Mouse (Mus musculus): ENCODE data around the gene Phc1. TPM values are rescaled to one million over a fixed set of nuclear protein-coding genes. Genes with fewer than 3 reads are reported as not detected.

Gene Phc1
- polyA plus RNA-seq, 1 experiment from 2014 or later, result 21.1 TPM

GRCm38 (mm10) chr6:122293796-122294195, 46.6 kb downstream of the Phc1 start:
- no peak overlapping the region for H3K27ac ChIP-seq (ENCODE audit: low read depth, low read length)
- no peak for ATAC-seq
- H3K9me3 ChIP-seq (ENCODE audit: control insufficient read depth, low read length), result no peaks in the 10 kb centered on the region
- no peaks in the 10 kb centered on the region for H3K36me3 ChIP-seq (ENCODE audit: control insufficient read depth, insufficient read depth, low read length)
- no peak overlapping the region for H3K4me2 ChIP-seq (ENCODE audit: low read length)
- H3K27me3 ChIP-seq (replicated peaks; ENCODE audit: control insufficient read depth, insufficient read depth, low read length), result no peaks in the 10 kb centered on the region
- peaks cover 5% of the 10 kb centered on the region; the same call in 1 of the 2 replicates for H3K4me1 ChIP-seq (ENCODE audit: control insufficient read depth, insufficient read depth, low read depth, low read length)
- no peak overlapping the region for H3K4me3 ChIP-seq (ENCODE audit: low read length)
- 92% methylated on average over 9 of the region's 9 CpGs for WGBS
- H3K9ac ChIP-seq (ENCODE audit: low read depth, low read length), result no peak overlapping the region

DNA sequence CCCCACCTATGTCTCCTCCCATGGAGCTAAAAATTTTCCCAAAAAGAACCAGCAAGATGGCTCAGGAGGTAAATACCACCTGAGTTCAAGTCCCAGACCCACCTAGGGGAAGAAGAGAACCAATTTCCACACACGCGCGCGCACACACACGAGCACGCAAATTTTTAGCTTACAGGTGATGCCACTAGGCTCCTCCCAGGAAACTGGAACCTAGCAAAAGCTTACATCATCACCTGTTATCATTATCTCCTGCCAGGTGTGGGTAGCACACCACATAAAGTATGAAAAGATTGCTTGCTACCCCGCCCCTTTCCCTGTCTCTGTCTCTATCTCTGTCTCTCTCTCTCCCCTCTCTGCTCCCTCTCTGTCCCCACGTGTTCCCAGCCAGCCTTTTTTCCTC, 47.2 kb downstream of the Phc1 start:
- ATAC-seq, result no peak
- Histone ChIP-seq H3K4me2 (ENCODE audit: low read length) (no peak overlapping the region), H3K27ac (ENCODE audit: low read depth, low read length) (no peak overlapping the region), H3K4me1 (ENCODE audit: control insufficient read depth, insufficient read depth, low read depth, low read length) (peaks cover 5% of the 10 kb centered on the region; the same call in 1 of the 2 replicates), H3K9me3 (ENCODE audit: control insufficient read depth, low read length) (no peaks in the 10 kb centered on the region), H3K9ac (ENCODE audit: low read depth, low read length) (no peak overlapping the region), H3K4me3 (ENCODE audit: low read length) (no peak overlapping the region), H3K36me3 (ENCODE audit: control insufficient read depth, insufficient read depth, low read length) (no peaks in the 10 kb centered on the region), H3K27me3 (replicated peaks; ENCODE audit: control insufficient read depth, insufficient read depth, low read length) (no peaks in the 10 kb centered on the region)
- 95% methylated on average over 8 of the region's 8 CpGs for WGBS

- Histone ChIP-seq H3K27me3 (replicated peaks; ENCODE audit: control insufficient read depth, insufficient read depth, low read length) (no peaks in the 10 kb centered on the region), H3K36me3 (ENCODE audit: control insufficient read depth, insufficient read depth, low read length) (no peaks in the 10 kb centered on the region), H3K4me2 (ENCODE audit: low read length) (no peak overlapping the region), H3K9me3 (ENCODE audit: control insufficient read depth, low read length) (no peaks in the 10 kb centered on the region), H3K9ac (ENCODE audit: low read depth, low read length) (no peak overlapping the region), H3K27ac (ENCODE audit: low read depth, low read length) (no peak overlapping the region), H3K4me1 (ENCODE audit: control insufficient read depth, insufficient read depth, low read depth, low read length) (peaks cover 5% of the 10 kb centered on the region; the same call in 1 of the 2 replicates), H3K4me3 (ENCODE audit: low read length) (no peak overlapping the region)
- no peak for ATAC-seq
- 62% methylated on average over 2 of the region's 2 CpGs for WGBS
These were observed 48.2 kb downstream of the Phc1 start for GRCm38 (mm10) chr6:122292184-122292583.

GRCm38 (mm10) chr6:122291735-122292134, 48.6 kb downstream of the Phc1 start:
- no peaks in the 10 kb centered on the region for H3K27me3 ChIP-seq (replicated peaks; ENCODE audit: control insufficient read depth, insufficient read depth, low read length)
- H3K4me1 ChIP-seq (ENCODE audit: control insufficient read depth, insufficient read depth, low read depth, low read length), result peaks cover 2% of the 10 kb centered on the region; the same call in 1 of the 2 replicates
- WGBS, result 83% methylated on average over 3 of the region's 3 CpGs
- no peaks in the 10 kb centered on the region for H3K36me3 ChIP-seq (ENCODE audit: control insufficient read depth, insufficient read depth, low read length)
- no peak overlapping the region for H3K27ac ChIP-seq (ENCODE audit: low read depth, low read length)
- H3K4me2 ChIP-seq (ENCODE audit: low read length), result no peak overlapping the region
- H3K9me3 ChIP-seq (ENCODE audit: control insufficient read depth, low read length), result no peaks in the 10 kb centered on the region
- no peak for ATAC-seq
- no peak overlapping the region for H3K4me3 ChIP-seq (ENCODE audit: low read length)
- H3K9ac ChIP-seq (ENCODE audit: low read depth, low read length), result no peak overlapping the region

DNA sequence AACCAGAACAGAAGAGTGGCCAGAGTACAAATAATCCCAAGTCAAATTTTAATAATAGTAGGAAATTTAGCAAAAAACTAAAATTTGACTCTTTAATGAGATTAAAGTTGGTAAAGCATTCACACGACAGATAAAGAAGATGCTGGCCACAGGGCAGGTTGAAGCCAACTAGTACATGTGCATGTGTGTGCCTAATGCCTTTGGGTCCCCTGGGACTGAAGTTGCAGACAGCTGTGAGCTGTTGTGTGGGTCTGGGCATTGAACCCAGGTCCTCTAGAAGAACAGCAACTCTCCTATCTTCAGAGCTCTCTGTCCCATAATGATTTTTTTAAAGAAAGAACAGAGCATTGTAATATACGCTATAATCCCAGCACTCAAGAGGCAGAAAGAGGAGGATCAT, 49.1 kb downstream of the Phc1 start:
- Histone ChIP-seq H3K4me2 (ENCODE audit: low read length) (no peak overlapping the region), H3K27me3 (replicated peaks; ENCODE audit: control insufficient read depth, insufficient read depth, low read length) (no peaks in the 10 kb centered on the region), H3K9me3 (ENCODE audit: control insufficient read depth, low read length) (no peaks in the 10 kb centered on the region), H3K4me1 (ENCODE audit: control insufficient read depth, insufficient read depth, low read depth, low read length) (0 out of 2 replicates have a peak, but pooled peaks cover under 1% of the 10 kb centered on the region), H3K27ac (ENCODE audit: low read depth, low read length) (no peak overlapping the region), H3K9ac (ENCODE audit: low read depth, low read length) (no peak overlapping the region), H3K4me3 (ENCODE audit: low read length) (no peak overlapping the region), H3K36me3 (ENCODE audit: control insufficient read depth, insufficient read depth, low read length) (no peaks in the 10 kb centered on the region)
- ATAC-seq, result no peak
- 93% methylated on average over 2 of the region's 2 CpGs for WGBS

DNA sequence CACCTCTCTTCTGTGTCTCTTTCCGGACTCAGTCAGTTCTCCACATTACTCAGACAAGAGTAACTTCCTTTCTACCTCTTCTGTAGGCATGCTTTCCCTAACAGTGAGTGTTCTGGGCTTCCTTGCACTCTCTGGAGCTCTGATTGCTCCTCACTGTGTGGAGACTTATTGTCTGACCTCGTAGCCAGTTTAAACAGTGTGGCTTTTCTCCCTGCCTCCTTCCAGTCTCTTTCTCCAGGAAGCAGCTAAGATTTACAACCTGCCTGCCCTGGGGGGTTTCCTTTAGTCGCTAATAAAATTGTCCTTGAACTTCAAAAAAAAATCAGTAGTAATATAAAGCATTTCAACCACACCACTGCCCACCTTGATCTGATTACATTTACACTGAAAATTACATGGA, 50.1 kb downstream of the Phc1 start:
- 60% methylated on average over 3 of the region's 3 CpGs for WGBS
- H3K4me3 ChIP-seq (ENCODE audit: low read length), result no peak overlapping the region

GRCm38 (mm10) chr6:122289313-122289712, 51.0 kb downstream of the Phc1 start:
- no peak for ATAC-seq
- WGBS, result 77% methylated on average over 1 of the region's 1 CpGs
- no peak overlapping the region for H3K9ac ChIP-seq (ENCODE audit: low read depth, low read length)

More for the DNA sequence above, 50.1 kb downstream of the Phc1 start:
- Histone ChIP-seq H3K27ac (ENCODE audit: low read depth, low read length) (no peak overlapping the region), H3K4me2 (ENCODE audit: low read length) (no peak overlapping the region), H3K9me3 (ENCODE audit: control insufficient read depth, low read length) (no peaks in the 10 kb centered on the region), H3K4me1 (ENCODE audit: control insufficient read depth, insufficient read depth, low read depth, low read length) (no peaks in the 10 kb centered on the region), H3K27me3 (replicated peaks; ENCODE audit: control insufficient read depth, insufficient read depth, low read length) (no peaks in the 10 kb centered on the region), H3K9ac (ENCODE audit: low read depth, low read length) (no peak overlapping the region), H3K36me3 (ENCODE audit: control insufficient read depth, insufficient read depth, low read length) (no peaks in the 10 kb centered on the region)
- ATAC-seq, result no peak

DNA sequence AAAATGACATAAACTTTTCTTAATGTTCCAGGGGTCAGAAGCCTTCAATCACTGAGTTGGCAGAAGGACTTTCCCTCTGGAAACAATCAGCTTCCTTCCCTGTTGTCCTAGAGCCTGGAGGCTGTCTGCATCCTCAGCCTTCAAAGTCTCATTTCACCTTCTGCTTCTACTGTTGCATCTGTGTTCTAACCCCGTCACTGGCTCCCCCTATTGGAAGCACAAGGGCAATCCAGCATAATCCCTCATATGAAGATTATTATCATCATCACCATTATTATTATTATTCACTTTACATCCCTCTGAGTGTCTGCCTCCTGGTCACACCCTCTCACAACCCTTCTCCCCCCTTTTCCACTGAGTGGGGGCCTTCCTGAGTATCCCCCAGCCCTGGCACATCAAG, 52.1 kb downstream of the Phc1 start:
- no peak overlapping the region for H3K4me3 ChIP-seq (ENCODE audit: low read length)
- H3K4me2 ChIP-seq (ENCODE audit: low read length), result no peak overlapping the region
- no peaks in the 10 kb centered on the region for H3K36me3 ChIP-seq (ENCODE audit: control insufficient read depth, insufficient read depth, low read length)
- 59% methylated on average over 1 of the region's 1 CpGs for WGBS
- no peak for ATAC-seq
- H3K27ac ChIP-seq (ENCODE audit: low read depth, low read length), result no peak overlapping the region
- H3K9ac ChIP-seq (ENCODE audit: low read depth, low read length), result no peak overlapping the region
- no peaks in the 10 kb centered on the region for H3K9me3 ChIP-seq (ENCODE audit: control insufficient read depth, low read length)
- no peaks in the 10 kb centered on the region for H3K27me3 ChIP-seq (replicated peaks; ENCODE audit: control insufficient read depth, insufficient read depth, low read length)
- H3K4me1 ChIP-seq (ENCODE audit: control insufficient read depth, insufficient read depth, low read depth, low read length), result no peaks in the 10 kb centered on the region

More at GRCm38 (mm10) chr6:122289313-122289712, 51.0 kb downstream of the Phc1 start:
- Histone ChIP-seq H3K4me3 (ENCODE audit: low read length) (no peak overlapping the region), H3K4me1 (ENCODE audit: control insufficient read depth, insufficient read depth, low read depth, low read length) (no peaks in the 10 kb centered on the region), H3K27ac (ENCODE audit: low read depth, low read length) (no peak overlapping the region), H3K9me3 (ENCODE audit: control insufficient read depth, low read length) (no peaks in the 10 kb centered on the region), H3K36me3 (ENCODE audit: control insufficient read depth, insufficient read depth, low read length) (no peaks in the 10 kb centered on the region), H3K27me3 (replicated peaks; ENCODE audit: control insufficient read depth, insufficient read depth, low read length) (no peaks in the 10 kb centered on the region), H3K4me2 (ENCODE audit: low read length) (no peak overlapping the region)

GRCm38 (mm10) chr6:122284823-122285222, 55.5 kb downstream of the Phc1 start:
- Histone ChIP-seq H3K27ac (ENCODE audit: low read depth, low read length) (no peak overlapping the region), H3K9me3 (ENCODE audit: control insufficient read depth, low read length) (no peaks in the 10 kb centered on the region), H3K27me3 (replicated peaks; ENCODE audit: control insufficient read depth, insufficient read depth, low read length) (no peaks in the 10 kb centered on the region), H3K36me3 (ENCODE audit: control insufficient read depth, insufficient read depth, low read length) (no peaks in the 10 kb centered on the region), H3K4me2 (ENCODE audit: low read length) (no peak overlapping the region), H3K4me3 (ENCODE audit: low read length) (no peak overlapping the region), H3K4me1 (ENCODE audit: control insufficient read depth, insufficient read depth, low read depth, low read length) (no peaks in the 10 kb centered on the region), H3K9ac (ENCODE audit: low read depth, low read length) (no peak overlapping the region)
- ATAC-seq, result no peak
- WGBS, result 96% methylated on average over 1 of the region's 1 CpGs

DNA sequence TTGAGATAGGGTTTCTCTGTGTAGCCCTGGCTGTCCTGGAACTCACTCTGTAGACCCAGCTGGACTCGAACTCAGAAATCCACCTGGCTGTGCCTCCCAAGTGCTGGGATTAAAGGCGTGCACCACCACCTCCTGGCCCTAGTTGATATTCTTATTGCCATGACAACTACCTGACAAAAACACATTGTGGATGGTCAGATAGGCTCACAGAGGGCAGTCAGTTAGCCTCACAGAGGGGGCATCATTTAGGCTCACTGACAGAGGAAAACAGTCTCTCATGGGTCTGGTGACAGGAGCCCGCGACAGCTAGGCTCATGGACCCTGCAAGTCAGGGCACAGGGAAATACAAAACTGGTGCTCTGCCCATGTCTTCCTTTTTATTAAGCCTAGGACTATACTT, 56.1 kb downstream of the Phc1 start:
- Histone ChIP-seq H3K27ac (ENCODE audit: low read depth, low read length) (no peak overlapping the region), H3K4me2 (ENCODE audit: low read length) (no peak overlapping the region), H3K27me3 (replicated peaks; ENCODE audit: control insufficient read depth, insufficient read depth, low read length) (no peaks in the 10 kb centered on the region), H3K9ac (ENCODE audit: low read depth, low read length) (no peak overlapping the region), H3K4me1 (ENCODE audit: control insufficient read depth, insufficient read depth, low read depth, low read length) (no peaks in the 10 kb centered on the region), H3K9me3 (ENCODE audit: control insufficient read depth, low read length) (no peaks in the 10 kb centered on the region), H3K4me3 (ENCODE audit: low read length) (no peak overlapping the region), H3K36me3 (ENCODE audit: control insufficient read depth, insufficient read depth, low read length) (no peaks in the 10 kb centered on the region)
- 82% methylated on average over 4 of the region's 4 CpGs for WGBS
- no peak for ATAC-seq

Data from hindbrain, embryonic 16.5 days (tissue).